Mouse (Mus musculus): ENCODE measurements around the gene Sel1l3. TPM values are rescaled to one million over a fixed set of nuclear protein-coding genes. Genes with fewer than 3 reads are reported as not detected.

Gene Sel1l3
- polyA plus RNA-seq, 1 experiment: 0.10 TPM

DNA sequence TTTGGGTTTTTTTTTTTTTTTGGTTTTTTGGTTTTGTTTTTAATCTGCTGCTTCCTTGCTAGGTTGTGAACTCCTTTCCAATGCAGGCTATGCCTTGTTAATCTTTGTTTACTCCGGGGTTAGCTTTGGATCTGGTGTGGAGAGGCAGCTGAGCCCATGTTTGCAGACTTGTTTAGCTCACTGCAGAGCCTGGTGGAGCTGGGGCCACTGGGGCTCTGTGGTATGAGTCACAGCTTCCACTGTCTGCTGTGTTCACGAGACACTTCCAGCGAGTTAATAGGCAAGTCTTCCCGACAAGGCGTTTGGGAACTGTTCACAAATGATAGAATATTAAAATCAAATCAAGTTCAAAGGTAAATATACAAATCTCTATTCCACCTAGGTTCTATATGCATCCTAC is 22.4 kb upstream of the Sel1l3 start:
- TF ChIP-seq GATA1 (IDR thresholded peaks at IDR 0.05; ENCODE audit: low read length): no peak

DNA sequence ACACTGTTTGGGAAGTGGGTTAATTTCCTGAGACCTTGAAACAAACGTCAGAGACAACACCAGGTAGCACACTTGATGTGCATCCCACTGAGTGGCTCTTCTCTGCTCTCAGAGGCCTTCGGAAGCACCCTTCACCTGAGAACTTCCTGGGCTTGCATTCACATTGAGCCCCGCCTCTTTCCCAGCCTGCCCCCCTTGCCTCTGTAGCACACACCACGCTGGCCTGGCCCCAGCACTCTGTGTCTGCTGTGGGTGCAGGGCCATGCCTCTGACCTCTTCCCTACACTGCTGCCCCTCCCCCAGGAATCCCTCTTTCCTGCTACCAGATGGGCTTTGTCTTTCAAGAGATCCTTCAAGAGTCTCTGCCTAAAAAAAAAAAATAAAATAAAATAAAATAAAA is 21.8 kb upstream of the Sel1l3 start:
- no peak for TF ChIP-seq GATA1 (IDR thresholded peaks at IDR 0.05; ENCODE audit: low read length)

DNA sequence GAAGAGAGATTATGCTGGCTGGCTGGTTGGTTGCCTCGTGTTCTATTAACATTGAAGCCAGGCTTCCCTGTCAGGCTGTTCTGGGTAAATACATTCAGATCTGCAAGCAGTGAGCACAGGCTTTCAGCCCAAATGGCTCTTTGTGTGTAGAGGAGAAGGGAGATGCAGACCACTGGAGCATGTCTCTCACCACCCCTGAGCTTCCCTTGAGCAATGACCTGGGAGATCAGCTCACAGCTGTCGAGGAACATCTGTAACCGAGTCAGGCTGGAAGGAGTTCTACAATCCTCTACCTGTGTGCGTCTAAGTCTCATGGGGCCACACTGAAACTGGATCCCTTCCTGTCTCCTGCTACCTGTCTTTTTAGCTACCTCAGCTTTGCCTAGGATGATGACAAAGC is 16.8 kb upstream of the Sel1l3 start:
- TF ChIP-seq GATA1 (IDR thresholded peaks at IDR 0.05; ENCODE audit: low read length): no peak

DNA sequence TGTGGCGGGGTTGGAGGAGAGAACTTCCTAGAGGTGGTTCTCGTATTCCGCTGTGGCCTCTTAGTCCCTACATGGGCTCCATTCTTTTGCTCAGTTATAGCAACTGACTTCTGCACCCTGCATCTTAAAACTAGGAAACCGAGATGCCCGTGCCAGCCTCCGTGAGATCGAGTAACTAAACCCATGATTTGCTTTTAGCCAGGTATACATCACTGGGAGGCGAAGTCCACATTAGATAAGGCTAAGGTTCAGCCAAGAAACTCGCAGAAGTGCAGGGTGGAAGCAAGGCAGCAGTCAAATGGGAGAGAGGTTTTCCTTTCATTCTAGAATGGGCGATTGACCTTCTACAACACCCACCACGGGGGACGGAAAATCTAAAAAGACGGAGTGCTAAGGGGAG is 11.7 kb upstream of the Sel1l3 start:
- no peak for TF ChIP-seq GATA1 (IDR thresholded peaks at IDR 0.05; ENCODE audit: low read length)

DNA sequence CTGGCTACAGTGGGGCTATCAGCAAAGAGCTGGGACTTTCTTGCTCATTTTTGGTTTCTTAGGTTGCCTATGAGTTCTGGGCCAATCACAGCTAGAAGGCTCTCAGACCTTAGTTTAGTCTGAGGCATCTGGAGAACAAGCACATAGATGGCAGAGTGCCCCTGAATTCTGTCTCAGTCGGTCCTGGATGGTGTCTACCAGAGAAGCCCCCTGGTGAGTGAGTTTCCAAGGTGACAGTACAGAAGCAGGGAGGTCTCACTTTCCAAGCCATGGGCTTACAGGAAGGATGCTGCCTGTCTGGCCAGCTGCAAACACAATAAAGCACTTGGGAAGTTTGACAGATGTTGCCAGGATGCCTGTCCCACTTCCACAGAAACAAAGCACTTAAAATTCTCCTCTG is 1.1 kb upstream of the Sel1l3 start:
- no peak for TF ChIP-seq GATA1 (IDR thresholded peaks at IDR 0.05; ENCODE audit: low read length)

DNA sequence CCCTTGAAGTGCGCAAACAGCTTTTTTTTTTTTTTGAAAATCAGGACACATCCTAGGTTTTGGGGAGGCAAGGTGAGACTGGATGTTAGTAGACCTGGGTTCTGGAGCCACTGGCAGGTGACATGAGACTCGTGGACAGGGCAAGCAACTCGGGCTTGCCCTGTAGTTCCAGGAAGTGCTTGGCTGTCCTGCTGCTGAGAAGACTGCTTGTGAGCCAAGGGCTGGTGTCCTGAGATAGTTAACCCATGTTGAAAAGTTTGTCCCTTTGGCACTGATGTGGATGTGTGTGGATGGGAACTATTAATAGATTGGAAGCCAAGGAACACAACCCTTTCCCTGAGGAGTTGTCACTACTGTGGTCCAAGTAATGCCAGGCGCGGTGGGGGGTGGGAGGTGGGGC is 635 bp upstream of the Sel1l3 start:
- TF ChIP-seq GATA1 (IDR thresholded peaks at IDR 0.05; ENCODE audit: low read length): no peak

DNA sequence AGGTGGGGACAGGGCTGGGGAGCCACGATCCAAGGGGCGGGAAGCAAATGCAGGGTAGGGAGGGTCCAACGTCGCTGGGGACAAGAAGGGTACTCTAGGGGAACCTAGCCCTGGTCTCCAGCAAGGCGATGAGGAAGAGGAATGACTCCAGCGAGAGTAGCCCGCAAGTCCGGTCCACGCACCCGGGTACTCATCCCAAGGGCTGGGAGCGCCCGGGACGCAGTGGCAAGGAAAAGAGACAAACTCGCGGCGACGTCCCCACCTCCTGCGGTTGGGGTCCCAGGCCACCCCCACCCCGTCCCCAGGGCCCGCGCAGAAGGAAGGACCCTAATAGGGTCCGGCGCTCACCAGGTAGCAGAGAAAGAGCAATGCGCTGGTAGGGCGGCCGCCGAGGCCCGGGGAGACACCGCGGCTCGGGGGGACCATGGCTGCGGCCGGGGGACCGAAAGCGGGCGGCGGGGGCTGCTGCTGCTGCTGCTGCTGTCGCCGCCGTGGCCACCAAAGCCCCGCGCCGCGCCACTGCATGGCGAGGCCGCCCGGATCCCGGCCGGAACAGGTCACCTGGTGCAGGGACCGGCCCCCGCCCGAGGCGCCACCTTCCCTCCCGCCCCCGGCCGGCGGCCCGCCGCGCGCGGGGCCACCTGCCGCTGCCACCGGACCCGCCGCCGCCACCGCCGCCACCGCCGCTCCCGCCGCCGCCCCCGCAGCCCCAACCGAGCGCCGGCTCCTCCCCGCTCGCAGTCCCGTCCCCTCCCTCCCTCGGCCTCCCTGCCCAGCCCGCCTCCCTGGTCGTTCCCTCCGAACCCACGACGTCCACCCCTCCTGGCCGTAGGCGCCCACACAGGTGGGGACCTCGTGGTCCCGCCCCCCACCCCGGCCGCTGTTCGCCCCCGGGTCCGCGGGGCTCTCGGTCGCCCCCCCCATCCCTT is 681 bp downstream of the Sel1l3 start:
- no peak for TF ChIP-seq GATA1 (IDR thresholded peaks at IDR 0.05; ENCODE audit: low read length)

DNA sequence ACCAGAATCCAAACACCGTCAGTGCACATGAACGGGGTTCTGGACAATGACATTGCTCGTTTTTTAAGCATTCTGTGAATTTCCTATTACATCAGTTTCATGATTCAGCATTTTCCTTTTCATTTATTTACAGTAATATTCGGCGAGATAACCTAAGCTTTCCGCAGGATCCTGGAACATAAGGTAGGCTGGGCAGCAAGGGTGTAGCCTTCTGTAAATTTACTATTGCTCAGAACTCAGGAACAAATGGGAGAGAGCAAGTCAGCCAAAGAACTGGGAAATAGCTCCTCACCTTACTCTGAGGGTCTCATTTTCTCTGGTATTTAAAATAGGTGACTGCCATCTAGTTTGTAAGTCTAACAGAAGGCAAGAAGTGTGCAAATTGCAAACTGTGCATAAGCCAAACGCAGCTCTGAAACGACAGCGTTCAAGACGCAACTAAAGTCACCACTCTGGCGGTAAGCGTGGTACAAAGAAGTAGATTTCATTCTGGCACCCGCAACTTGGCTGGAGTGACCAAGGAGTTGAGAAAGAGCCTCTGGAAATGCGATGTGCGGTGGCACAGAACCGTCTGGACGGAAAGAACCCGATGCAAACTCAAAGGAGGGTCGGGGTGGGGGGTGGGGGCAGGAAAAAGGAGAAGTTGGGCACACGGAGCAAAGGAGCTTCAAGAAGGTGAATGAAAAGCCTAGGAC is 1.5 kb downstream of the Sel1l3 start:
- TF ChIP-seq GATA1 (IDR thresholded peaks at IDR 0.05; ENCODE audit: low read length): no peak

DNA sequence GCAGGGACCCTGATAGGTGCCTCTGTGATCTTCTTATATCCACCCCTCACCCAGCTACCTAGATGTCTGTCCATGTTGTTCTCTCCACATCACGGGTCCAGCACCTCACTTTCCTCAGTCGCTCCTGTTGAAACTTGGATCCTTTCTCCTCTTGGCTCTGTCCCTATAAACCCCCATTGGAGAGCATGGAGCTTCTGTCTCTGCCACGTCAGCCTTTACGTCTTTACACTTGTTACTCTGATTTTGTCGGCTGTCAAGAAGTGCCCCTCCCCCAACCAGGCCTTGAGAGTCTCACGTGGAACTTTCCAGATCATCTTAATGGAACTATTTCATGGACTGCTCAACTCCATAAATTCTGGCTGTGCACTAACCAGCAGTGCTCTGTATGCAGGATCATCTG is 2.5 kb downstream of the Sel1l3 start:
- no peak for TF ChIP-seq GATA1 (IDR thresholded peaks at IDR 0.05; ENCODE audit: low read length)

DNA sequence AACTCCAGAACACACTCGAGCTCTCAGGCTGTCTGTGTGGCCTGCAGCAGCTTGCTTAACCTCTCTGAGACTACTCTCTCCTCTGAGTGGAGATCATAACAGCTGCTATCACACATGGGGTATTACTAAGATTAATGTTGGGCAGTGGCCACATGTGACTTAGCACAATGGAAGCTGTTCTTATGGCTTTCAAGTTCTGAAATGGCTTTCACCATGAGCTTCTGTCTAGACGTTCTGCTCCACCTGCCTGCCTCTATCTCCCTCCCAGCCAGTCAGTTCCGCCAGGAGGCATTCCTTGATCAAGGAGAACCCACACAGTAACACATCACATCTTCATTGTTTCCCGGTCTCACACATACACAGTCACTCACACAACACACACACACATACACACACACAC is 3.2 kb downstream of the Sel1l3 start:
- TF ChIP-seq GATA1 (IDR thresholded peaks at IDR 0.05; ENCODE audit: low read length): no peak

DNA sequence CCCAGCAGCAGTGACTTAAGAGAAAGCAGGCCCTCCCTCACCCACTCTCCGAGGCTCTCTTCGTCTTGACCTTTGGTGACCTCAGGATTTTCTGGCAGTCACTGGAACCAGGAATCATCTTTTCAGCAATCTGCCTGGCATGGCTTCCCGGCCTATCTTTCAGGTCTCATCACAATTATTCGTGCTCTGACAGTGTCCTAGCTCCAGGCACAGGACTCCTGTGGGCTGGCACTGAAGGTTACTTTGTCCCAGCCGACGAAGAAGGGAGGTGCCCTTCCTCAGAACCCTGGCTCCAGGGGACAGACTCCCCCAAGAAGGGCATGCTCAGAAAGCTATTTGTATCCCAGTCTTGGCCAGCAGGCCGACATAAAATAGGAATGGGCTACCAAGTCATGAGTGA is 4.0 kb downstream of the Sel1l3 start:
- no peak for TF ChIP-seq GATA1 (IDR thresholded peaks at IDR 0.05; ENCODE audit: low read length)

DNA sequence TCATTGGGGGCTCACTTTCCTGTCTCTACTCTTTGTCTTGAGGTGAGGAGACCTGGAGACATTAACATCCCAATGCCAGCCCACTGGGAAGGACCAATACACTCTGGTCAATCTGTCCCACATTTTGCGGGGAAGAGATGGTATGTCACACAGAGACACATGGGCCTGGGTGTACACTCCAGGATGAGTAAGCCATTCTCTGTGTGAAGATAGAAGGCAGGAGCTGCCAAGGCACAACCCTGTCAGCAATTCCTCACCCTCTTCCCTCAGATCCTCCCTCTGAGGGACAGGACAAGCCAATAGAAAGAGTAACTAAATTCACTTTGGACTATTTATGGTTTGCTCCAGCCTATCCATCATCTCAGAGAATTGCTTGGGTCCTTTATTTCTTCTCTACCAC is 5.0 kb downstream of the Sel1l3 start:
- no peak for TF ChIP-seq GATA1 (IDR thresholded peaks at IDR 0.05; ENCODE audit: low read length)

DNA sequence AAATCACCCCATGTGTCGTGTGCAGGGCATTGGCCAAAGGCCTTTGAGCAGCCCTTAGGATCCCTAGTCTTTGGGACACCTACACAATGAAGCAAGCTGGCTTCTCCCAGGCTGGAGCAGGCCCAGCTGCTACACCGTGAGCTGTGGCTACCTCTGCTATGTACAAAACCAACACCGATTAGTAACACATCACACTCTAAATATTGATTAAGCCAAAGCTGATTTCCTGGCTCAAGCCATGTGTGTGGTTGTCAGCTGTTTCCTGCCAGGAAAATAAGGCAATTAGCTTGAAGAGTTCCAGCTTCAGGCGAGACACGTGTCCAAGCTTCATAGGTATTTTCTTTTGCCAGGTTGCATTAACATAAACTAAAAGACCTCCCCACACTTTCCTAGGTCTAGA is 7.2 kb downstream of the Sel1l3 start:
- no peak for TF ChIP-seq GATA1 (IDR thresholded peaks at IDR 0.05; ENCODE audit: low read length)

DNA sequence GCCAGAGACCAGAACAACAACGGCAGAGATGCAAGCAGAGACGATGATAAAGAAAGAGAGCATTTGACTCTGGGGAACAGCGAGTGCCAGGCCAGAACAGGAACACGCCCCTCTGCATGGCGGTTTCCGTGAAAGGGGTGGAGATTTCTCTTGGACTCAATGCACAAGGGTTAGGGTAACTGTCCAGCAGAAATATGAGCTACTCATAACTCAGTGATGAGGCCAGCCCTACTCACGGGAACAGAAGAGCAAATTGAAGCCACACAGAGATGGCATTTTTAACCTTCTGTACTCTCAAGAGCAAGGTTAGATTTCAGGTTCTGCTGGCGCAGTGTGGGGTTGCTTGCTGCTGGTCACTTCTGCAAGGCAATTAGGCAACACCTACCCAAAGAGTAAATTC is 11.0 kb downstream of the Sel1l3 start:
- no peak for TF ChIP-seq GATA1 (IDR thresholded peaks at IDR 0.05; ENCODE audit: low read length)

DNA sequence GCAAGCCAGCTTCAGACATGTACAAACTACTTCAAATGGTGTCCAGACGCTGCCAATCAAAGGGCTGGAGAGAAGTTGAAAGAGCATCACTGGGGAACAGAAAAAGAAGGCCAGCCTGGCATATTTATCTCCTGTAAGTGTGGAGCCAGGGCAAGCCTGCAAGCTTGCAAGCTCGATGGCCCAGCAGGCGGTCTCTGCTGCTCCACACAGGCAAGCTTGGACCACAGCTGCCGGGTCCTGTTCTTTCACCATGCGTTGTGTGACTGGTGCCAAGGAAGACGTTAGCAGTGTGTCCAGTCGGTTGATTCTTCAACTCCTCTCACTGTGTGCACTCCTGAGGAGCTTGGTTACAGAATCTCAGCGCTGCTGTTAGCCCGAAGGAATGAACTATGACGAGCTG is 12.9 kb downstream of the Sel1l3 start:
- TF ChIP-seq GATA1 (IDR thresholded peaks at IDR 0.05; ENCODE audit: low read length): no peak

DNA sequence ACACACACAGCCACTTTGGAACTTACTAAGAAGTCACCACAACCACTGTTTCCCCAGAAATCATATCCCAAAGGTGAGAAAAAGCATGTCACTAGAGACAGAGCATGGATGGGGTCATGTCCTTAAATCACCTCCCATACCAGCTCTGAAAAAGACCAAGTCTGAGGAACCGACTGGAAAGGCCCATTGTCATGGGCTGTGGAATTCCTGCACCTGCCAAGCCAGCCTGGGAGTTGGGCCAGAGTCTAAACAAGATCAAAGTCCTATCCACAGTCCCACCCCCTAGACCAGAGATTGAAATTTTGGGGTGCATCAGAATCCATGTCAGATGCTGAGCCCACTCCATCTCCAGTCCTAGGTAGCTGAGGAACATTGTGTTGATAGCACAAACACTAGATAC is 15.3 kb downstream of the Sel1l3 start:
- TF ChIP-seq GATA1 (IDR thresholded peaks at IDR 0.05; ENCODE audit: low read length): no peak
